Mouse (Mus musculus) testis, adult 2 months (tissue): Measurements from ENCODE around the gene Zbtb7b.

Source experiments
- CTCF ChIP-seq: fragments of 200-500 bp; IDR thresholded peaks from 2 replicates; pipeline ENCODE4 v1.5.1; 2012; ENCODE audit warnings: low read depth, mild to moderate bottlenecking, inconsistent platforms, low read length, moderate library complexity; ENCODE audit not compliant: control insufficient read depth, insufficient read depth, insufficient replicate concordance
- POLR2A ChIP-seq: fragments of 200-500 bp; IDR thresholded peaks from 2 replicates; pipeline ENCODE4 v1.6.1; 2012; ENCODE audit warnings: low read depth, mild to moderate bottlenecking, inconsistent platforms, low read length, moderate library complexity; ENCODE audit not compliant: control insufficient read depth

GRCm38 (mm10) chr3:89388134-89388881 is 6.3 kb downstream of the Zbtb7b start:
- TF ChIP-seq POLR2A: no peak
- TF ChIP-seq CTCF: no peak
